ENCODE assay signal across 18 mouse cellular contexts in the genomic region with DNA sequence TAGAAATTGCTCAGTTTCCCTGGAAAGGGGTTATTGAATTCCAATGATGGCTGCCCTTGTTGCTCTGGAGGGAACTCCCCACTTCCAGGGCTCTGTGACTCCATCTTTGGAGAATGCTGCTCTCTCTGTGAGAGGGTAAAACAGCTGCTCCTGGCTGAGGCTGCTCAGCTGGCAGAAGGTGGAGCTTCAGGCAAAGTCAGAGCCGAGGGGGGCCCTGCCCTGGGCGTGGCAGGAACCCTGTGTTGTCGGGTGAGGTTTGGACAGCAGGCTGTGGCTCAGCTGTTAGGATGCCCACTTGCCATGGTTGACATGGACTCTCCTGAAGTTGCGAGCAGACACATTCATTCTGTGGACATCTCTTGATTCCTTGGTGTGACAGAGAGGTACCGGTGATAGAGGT. TPM values are rescaled to one million over a fixed set of nuclear protein-coding genes. Genes with fewer than 3 reads are reported as not detected.
A peak's percentile ranks its signal among the peaks of the same experiment; 100 is the strongest.
DNase-seq lines count a peak whose midpoint lies in the region; TF ChIP-seq lines count a peak whose summit lies in the region.
"Had no signal": no experiment of that assay in that cellular context is flagged by ENCODE, and none has a peak within 500 bp of the region (broad histone marks: within the 10 kb centered on the region; RNA-seq: fewer than 3 reads in every experiment).

No protein-coding gene starts in this region.

- no peak overlapping the region for H3K4me3 ChIP-seq in layer of hippocampus, adult 2 months
- H3K4me3 ChIP-seq in brown adipose tissue, adult 24 weeks (ENCODE audit: insufficient read depth, low read depth, low read length), result no peak overlapping the region
- H3K4me3 ChIP-seq in macrophage (ENCODE audit: inconsistent target), result no peak overlapping the region
- H3K4me3 ChIP-seq: limb, embryonic 12.5 days; lung, embryonic 15.5 days; neural tube, embryonic 12.5 days had no signal

- whole genome bisulfite sequencing in macrophage (ENCODE audit: missing documents), result 58% methylated on average over 5 of the region's 5 CpGs

- intact Hi-C loops in gastrocnemius, postnatal 14 days (cut with DNase I; ENCODE audit: low total_unique reads), result no loop called here

- peaks cover 40% of the 10 kb centered on the region for H3K4me1 ChIP-seq in brown adipose tissue, adult 24 weeks (ENCODE audit: control insufficient read depth, insufficient read depth, insufficient read length, low read length)

- peak overlapping the region; percentile 36; the same call in 1 of the 2 replicates for H3K27ac ChIP-seq in layer of hippocampus, adult 2 months
- peak overlapping the region; percentile 96; the same call in 1 of the 2 replicates for H3K27ac ChIP-seq in brown adipose tissue, adult 24 weeks (replicated peaks; ENCODE audit: low read depth, low read length)
- H3K27ac ChIP-seq in macrophage, result 0 out of 2 replicates have a peak overlapping the region, but pooled peaks have one; percentile 83
- H3K27ac ChIP-seq: limb, embryonic 12.5 days; neural tube, embryonic 12.5 days had no signal

- DNase-seq in gastrocnemius, postnatal 14 days, result peak; percentile 61
- no peak for DNase-seq in gastrocnemius, postnatal 10 days
- DNase-seq in layer of hippocampus, adult 2 months (ENCODE audit: low spot score in 2 of 2), result no peak
- no peak for DNase-seq in layer of hippocampus, adult 8-10 months (ENCODE audit: low spot score in 2 of 2)
- no peak for DNase-seq in adrenal gland, adult 8-10 months
- DNase-seq in frontal cortex, postnatal 25 days (ENCODE audit: low spot score in 2 of 2), result no peak
- DNase-seq: B cell, adult 2 months; cerebellum, adult 8-10 months; gastrocnemius, postnatal 36 days; kidney, adult 11 months; kidney, postnatal 36 days; retina, postnatal 1 day; thymus, adult 2 months had no signal

- no peaks in the 10 kb centered on the region for H3K36me3 ChIP-seq in macrophage (ENCODE audit: inconsistent target)
- H3K36me3 ChIP-seq: limb, embryonic 12.5 days; lung, embryonic 15.5 days; neural tube, embryonic 12.5 days had no signal

- TF ChIP-seq CTCF in layer of hippocampus, adult 2 months (conservative IDR thresholded peaks at IDR 0.05), result no peak

- H3K79me2 ChIP-seq in macrophage (ENCODE audit: inconsistent target), result peaks cover 95% of the 10 kb centered on the region

RNA-seq across cellular contexts. Expression of gene Trak1, which starts 49.3 kb away (rescaled TPM):
- 100 to 1,000 TPM; 167 to 178 TPM for total RNA-seq in gastrocnemius, postnatal 14 days (2021)
- total RNA-seq in gastrocnemius, postnatal 10 days (2021), result 100 to 1,000 TPM; 203 to 207 TPM
- total RNA-seq in layer of hippocampus, adult 2 months (2021), result 100 to 1,000 TPM; 255 to 260 TPM
- total RNA-seq in layer of hippocampus, adult 8-10 months (2022), result 100 to 1,000 TPM; 201 to 260 (median 228) TPM
- 64.3 and 66.0 TPM in 2 replicates for polyA plus RNA-seq in brown adipose tissue, adult 24 weeks (2012; ENCODE audit: insufficient read depth, insufficient read length, missing spikeins)
- total RNA-seq in macrophage (2018; cell fraction: chromatin; rRNA removed), result 100 to 1,000 TPM; 175 to 281 (median 222) TPM
- 10 to 100 TPM; 48.6 to 71.4 (median 54.7) TPM for total RNA-seq in macrophage (2018; cell fraction: cytosol; rRNA removed)
- 100 to 1,000 TPM in 25 of 26 experiments, 10 to 100 TPM in 1; 94.9 to 207 (median 141) TPM for total RNA-seq in macrophage (2018; cell fraction: nucleus; rRNA removed)
- 30.9 to 32.9 TPM (median 32.9 TPM) in 3 replicates for polyA plus RNA-seq in macrophage (2018)
- 10 to 100 TPM; 59.3 to 80.6 (median 74.3) TPM for total RNA-seq in adrenal gland, adult 8-10 months (2022)

Comparison
In these comparisons a context has a peak if more than half of its experiments do, and no peak if none do; other contexts are left out.
1. H3K27ac ChIP-seq: peak in every context shown above with its lines; median percentile 96 in brown adipose tissue, adult 24 weeks; 83 in macrophage; 36 in layer of hippocampus, adult 2 months.